Mouse (Mus musculus) T-helper 17 cell (primary cell): Measurements from ENCODE around the gene Dimt1.
"Not testable (repeated sequence)": the region's sequence is repeated elsewhere in the genome, so short reads cannot be mapped to it uniquely, and the experiment has no call there.

Experiments used
- in situ Hi-C, 2 experiments: fragments of 300-600 bp; cut with MboI, MseI; formaldehyde crosslinking; loops; 1 replicate in 1 of 2; 2 replicates in 1 of 2; pipeline ENCODE4 v1.15.1; 2025; ENCODE audit warnings: high pct_unique_total_duplicates in 2 of 2

The Dimt1 gene

DNA sequence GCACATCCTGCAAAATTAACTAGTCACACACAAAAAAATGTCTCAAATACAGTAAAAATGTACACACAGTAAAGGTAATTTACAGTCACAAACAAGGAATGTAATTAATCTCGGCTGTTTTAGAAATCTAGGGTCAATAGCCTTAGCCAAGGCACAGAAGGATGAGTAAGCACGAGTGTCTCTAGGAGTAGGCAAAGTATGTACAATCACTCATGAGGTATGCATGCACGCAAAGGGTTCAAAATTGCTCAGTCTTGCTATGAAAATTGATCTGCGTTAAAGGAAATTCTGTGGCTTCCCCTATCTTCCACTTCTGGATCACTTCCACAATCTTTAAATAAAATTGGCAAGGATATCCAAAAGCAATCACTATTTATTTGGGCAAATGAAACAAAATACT lies 14.6 kb downstream of the Dimt1 start:
- in situ Hi-C loops, result no loop called here

DNA sequence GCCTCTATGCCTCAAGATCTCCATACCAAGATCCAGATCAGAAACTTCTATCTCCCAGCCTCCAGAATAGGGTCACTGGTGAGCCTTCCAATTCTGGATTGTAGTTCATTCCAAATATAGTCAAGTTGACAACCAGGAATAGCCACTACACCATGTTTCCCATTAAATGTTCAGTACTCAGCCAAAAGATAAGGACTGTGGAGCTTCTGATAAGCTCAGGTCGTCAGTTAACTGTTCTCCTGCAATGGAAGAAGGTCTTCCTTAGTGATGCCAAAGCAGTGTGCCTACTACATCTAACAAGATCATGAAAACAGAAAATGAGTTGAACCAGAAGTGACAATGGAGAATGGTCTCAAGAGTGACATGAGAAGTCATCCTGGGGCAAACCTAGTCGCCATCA lies 50.0 kb downstream of the Dimt1 start:
- in situ Hi-C loops, result no loop called here

DNA sequence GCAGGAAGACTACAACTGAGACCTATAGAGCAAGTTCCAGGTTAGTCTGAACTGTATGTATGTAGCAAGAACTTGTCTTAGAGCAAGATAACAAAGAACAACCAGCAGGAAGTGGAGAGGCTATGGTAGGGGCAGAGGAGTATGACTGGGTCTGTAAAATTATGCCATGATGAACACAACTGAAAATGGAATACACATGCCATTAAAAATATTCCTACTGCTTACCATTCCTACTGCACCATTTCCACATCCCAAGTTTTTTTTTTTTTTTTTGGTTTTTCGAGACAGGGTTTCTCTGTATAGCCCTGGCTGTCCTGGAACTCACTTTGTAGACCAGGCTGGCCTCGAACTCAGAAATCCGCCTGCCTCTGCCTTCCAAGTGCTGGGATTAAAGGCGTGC lies 50.6 kb downstream of the Dimt1 start:
- in situ Hi-C loops, result not testable (repeated sequence)

- in situ Hi-C loops, result no loop called here
Measured at GRCm38 (mm10) chr13:106998026-106998425, 51.1 kb downstream of the Dimt1 start.

DNA sequence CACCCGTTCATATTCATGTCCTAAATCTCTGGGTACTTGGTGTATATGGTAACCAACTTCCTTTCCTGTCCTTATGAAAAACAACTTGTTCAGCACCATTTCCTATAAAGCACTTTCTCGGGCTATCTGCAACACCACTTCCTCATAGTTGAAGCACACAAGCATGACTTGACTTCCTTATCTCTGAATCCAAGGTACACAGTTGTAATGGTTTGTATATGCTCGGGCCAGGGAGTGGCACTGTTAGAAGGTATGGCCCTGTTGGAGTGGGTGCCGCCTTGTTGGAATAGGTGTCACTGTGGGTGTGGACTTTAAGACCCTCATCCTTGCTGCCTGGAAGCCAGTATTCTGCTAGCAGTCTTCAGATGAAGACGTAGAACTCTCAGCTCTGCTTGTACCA lies 51.7 kb downstream of the Dimt1 start:
- in situ Hi-C loops, result no loop called here

GRCm38 (mm10) chr13:107003211-107003610 lies 56.3 kb downstream of the Dimt1 start:
- in situ Hi-C loops, result no loop called here

- in situ Hi-C loops, result no loop called here
Measured at GRCm38 (mm10) chr13:107008174-107008573, 61.2 kb downstream of the Dimt1 start.
